Mouse (Mus musculus) heart, adult 18-20 months (tissue): ENCODE results near the gene Dctn1. TPM values are rescaled to one million over a fixed set of nuclear protein-coding genes. Genes with fewer than 3 reads are reported as not detected.

ENCODE experiments used
- DNase-seq, 2 experiments: peaks; one replicate each; pipeline ENCODE4 v3.0.0; 2021 to 2022; ENCODE audit warnings: mixed read lengths in 1 of 2
- total RNA-seq, 2 experiments: library from RNA; stranded (reverse); gene quantifications; 2 replicates each; pipeline ENCODE4 v1.2.3; 2021

Dctn1 gene
- total RNA-seq, 2 experiments from 2014 or later, result 130 to 133 TPM

DNA sequence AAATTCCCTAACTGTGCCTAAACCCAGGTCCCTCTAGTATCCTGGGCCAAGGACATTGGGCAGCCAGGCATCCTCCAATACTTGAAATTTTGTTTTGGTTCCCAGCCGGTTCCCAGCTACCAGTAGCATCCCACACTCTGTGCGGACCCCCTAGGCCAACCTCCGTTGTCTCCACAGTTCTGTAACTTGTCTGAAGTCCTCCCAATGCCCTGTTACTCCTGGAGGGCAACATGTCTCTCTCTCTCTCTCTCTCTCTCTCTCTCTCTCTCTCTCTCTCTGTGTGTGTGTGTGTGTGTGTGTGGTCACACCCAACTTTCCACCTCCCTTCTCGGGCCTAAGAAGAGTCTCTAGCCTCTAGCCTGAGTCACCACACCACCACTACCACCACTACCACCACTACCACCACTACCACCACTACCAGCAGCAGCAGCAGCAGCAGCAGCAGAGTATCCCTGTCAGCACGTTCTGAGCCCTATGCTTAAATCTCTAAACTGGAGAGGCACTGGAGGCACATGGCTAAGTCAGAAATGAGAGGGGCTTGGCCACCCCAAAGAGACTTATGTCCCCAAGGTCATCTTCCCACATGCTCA, 29.3 kb upstream of the Dctn1 start:
- DNase-seq, result no peak

DNA sequence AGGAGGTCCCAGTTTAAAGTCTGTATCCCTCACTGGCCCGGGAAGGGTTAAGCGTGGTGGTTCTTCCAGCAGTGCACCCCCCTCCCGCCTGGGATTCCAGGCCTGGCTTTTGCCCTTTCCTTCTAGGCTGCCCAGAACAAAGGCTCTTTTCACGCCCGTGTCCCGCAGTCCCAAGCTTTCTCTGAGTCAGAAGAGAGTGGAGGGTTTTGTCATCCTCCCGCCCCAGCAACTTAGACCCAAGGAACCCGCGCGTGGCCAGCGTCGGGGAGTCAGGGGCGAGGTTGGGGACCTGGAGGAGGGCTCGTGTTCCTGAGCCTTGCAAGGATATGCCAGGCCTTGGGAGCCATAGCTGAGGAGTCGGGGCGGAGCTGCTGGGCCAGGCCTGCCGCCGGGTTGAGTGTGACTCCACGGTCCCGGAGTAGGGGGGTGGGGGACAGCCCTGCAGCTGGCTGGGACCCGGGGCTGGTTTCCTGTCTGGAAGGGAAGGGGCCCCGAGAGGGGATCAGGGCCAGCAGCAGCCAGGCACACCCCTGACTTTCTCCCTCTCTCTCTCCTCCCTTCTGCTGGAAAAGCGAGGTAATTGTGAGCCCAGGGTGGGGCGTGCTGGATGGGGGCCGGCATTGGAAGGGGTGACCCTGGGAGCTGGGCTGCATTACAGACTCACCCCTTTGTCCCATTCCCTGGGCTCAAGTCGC, 28.7 kb upstream of the Dctn1 start:
- peak; percentile 81 to 82 for DNase-seq

DNA sequence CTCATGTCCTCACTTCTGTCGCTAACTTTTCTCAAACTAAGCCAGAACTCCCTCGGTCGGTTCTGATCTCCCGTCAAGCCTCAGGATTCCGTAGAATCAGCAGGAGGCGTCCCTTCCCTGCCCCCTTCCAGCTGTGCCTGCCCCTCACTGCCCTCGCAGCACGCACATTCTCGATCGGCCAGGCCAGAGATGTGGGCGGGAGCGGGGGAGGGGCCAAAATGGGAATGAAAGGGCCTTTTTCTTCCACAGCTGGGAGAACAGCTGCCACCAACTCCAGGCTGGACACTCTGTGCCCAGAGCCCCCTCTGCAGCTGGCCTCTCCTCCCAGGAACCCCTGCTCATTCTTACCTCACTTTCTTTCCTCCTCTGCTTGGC, 28.2 kb upstream of the Dctn1 start:
- peak; percentile 94 for DNase-seq

DNA sequence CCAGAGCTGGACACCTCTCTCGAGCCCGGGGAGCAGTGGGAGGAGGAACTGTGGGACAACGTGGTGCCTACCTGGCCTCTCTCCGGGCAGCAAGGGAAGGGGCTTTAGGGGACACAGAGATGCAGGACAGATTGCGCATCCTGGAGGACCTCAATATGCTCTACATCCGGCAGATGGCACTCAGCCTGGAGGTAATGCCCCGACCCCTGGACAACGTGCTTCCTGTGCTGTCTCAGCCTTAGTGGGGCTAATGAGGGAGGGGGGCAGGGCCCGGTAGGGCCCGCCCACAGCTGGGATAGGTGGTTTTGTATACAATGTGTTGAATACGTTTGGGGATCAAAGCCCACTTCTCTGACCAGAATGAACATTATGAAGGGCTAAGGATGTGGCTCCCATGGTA, 27.7 kb upstream of the Dctn1 start:
- peak in 1 of 2 experiments; percentile 38 for DNase-seq

DNA sequence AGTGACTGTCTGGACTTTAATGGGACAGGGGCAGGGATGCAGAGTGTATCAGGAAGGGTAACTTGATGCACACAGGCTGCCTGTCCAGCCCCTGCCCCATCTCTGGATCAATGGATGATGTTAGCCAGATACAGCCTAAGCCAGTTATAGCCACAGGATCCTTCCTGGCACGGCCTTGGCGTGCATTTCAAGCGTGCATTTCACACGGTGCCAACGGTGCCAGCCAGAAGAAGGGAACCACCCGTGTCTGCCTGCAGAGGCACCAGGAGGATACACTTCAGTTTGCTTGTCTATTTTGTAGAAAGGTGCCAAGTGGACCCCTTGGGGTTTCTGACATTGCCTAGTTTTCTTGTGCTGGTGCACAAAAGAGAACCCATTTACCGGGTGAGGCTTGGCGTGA, 25.7 kb upstream of the Dctn1 start:
- DNase-seq, result no peak

DNA sequence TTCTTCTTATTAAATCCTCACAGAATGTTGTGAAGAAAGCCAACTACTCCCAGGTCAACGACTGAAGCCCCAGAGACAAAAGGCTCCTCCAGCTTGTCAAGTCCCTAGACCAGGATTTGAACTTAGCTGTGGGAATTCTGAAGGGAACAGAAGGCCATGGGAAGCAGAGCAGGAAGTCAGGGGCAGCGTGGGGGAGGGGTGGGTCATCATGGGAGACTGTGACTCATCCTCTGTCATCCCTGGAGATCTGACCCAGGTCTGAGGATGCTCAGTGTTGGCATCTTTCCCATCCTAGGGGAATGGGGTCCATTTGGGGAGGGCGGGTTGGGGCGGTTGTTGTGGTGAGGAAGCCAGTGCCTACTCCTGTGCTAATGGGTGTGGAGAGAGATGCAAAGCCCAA, 24.1 kb upstream of the Dctn1 start:
- DNase-seq, result peak in 1 of 2 experiments; percentile 38

DNA sequence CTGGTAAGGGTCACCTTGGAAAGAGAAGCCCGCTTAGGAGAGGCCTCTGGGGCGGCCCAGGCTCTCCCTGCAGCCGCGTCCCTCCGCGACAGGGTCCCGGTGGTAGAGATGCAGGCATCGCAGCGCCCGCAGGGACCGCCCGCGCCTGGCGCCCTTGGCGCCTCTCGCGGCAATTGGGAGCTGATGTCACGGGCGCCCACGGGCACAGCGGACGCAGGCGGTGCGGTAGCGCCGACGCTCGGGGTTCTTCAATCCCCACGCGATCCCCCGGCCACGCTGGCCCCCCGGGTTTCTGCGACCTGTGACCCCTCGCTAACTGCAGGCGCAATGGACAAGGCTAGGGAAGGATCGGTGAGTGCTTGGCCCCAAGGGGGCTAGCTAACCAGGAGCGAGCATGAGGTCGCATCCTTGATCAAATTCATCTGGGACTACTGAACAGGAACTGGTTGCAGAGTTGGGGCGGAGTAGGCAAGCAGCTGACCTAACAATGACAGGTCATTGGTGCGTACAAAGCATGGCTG, 23.4 kb upstream of the Dctn1 start:
- peak in 1 of 2 experiments; percentile 33 for DNase-seq

DNA sequence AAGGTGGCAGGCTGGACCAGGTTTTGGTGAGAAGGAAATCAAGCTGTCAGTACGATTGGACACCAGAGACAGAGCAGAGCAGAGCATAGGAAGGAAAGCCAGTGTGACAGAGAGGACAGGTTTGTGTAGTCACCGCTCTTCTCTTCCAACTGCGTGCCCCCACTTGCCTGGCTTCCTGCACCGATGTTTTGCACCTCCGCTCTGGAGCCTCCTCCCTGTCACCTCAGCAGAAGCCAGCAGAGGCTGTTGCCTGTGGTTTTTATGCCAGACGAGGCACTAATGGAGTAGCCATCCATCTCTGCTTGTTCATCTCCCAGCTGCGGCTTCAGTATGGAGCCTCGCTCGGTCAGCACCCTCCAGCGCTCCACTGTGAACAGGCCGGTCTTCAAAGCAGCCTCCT, 22.8 kb upstream of the Dctn1 start:
- no peak for DNase-seq

DNA sequence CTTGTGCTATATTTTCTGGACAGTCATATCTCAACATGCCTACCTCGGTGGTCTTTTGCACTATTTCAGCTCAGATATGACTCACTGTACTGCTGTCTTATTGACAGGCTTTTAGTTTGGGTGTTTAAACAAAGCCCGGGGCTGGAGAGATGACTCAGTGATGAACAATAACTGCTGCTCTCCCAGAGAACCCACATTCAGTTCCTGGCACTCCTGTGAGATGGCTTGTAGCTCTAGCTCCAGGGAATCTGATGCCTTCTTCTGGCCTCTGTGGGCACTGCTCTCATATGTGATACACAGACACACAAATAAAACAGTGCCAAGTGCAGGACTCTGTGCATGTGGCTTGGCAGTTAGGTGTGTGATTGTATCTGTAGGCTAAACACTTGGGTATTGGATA, 20.5 kb upstream of the Dctn1 start:
- no peak for DNase-seq

DNA sequence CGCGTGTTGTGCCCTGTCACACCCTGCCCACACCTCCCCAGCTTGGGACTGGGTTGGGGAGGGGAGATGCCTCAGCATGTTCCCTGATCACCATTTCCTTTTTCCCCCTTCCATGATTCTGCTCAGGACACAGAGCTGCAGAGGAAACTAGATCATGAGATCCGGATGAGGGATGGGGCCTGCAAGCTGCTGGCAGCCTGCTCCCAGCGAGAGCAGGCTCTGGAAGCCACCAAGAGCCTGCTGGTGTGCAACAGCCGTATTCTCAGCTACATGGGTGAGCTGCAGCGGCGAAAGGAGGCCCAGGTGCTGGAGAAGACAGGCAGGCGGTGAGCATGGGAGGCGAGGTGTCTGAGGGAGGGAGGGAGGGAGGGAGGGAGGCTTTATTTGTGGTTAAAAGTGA, 19.9 kb upstream of the Dctn1 start:
- no peak for DNase-seq

DNA sequence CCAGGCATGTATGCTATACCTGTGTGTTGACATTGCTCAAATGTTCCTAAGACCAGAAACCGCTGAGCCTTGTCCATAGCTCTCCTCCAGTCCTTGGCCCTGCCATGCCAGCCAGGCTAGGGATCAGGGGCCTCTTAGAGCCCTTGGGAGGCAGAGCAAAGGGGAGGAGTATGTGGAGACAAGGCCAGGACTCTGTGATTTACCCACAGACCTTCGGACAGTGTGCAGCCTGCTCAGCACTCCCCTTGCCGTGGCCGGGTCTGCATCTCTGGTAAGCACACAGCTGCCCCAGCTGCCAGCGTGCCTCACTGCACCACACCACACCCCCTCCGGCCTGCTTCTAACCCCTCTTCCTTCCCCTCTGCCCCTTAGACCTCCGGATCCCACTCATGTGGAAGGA, 18.4 kb upstream of the Dctn1 start:
- DNase-seq, result no peak

DNA sequence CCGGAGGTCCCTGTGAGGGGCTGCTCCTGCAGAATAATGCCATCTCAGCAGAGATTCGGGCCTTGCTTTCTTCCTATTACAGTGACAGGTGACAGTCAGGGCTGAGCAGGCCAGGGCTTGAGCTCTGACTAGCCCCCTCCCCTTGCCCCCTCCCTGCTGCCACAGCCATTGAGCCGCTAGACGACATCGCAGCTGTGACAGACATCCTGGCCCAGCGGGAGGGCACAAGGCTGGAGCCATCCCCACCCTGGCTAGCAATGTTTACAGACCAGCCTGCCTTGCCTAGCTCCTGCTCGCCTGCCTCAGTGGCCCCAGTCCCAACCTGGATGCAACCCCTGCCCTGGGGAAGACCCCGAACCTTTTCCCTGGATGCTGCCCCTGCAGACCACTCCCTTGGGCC, 14.0 kb upstream of the Dctn1 start:
- no peak for DNase-seq

DNA sequence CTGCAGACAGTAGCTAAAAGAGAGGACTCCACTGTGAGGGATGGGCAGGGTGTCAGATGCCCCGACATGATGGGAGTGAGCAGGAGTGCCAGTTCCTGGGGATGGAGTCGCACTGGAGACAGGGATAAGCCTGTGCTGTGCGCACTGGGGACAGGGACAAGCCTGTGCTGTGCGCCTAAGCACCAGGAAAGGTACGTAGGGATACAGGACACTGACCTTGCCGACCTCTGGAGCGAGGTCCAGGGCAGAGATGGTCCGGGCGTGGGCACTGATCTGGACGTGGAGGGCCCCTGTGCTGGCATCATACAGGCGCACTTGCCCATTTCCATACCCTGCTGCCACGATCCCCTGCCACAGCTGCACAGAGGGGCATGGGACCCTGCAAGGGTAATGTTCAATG, 12.7 kb upstream of the Dctn1 start:
- DNase-seq, result no peak

DNA sequence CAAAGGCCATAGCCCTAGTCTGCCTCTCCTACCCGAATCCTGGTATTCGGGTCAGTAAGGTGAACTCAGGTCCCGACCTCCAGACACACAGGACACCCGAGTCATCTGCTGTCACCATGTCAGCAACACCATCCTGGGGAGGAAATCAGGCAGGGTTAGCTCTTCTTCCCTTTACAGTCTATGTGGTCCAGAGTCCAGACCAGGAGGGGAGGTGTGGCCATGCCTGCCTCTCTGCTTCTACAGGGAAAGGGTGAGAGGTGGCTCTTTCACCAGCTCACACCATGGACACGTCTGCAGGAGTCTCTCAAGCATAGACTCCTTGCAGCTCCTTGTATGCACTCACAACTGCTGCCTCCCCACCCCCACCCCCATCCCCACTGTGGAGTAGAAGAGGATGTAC, 12.2 kb upstream of the Dctn1 start:
- no peak for DNase-seq

DNA sequence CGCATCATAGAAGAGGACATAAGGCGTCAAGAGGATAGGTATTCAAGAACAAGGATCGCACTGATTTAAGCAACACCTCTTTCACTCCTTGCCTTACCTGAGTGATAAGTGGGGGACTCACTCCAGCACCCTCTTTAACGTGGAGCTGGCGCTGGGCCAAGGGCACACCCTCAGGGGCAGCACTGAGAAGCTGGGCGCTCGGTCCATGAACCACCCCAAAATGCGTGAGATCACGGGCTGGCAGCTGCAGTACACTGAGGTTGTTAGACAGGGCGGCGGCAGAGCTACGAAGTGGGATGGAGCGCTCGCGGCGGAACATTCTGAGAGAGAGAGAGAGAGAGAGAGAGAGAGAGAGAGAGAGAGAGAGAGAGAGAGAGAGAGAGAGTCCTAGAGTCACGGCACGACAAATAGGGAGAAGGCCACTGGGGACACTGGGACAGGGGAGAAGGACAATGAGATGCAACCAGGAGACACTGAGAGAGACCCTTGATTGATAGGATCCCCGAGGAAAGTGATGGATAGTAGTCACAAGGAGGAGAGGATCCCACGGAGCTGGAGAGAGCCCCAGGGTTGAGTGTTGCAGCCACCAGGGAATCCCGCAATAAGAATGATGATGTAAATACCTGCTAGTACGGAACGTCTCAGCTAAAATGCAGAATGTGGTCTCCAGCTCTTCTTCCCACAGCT, 10.0 kb upstream of the Dctn1 start:
- peak in 1 of 2 experiments; percentile 28 for DNase-seq

DNA sequence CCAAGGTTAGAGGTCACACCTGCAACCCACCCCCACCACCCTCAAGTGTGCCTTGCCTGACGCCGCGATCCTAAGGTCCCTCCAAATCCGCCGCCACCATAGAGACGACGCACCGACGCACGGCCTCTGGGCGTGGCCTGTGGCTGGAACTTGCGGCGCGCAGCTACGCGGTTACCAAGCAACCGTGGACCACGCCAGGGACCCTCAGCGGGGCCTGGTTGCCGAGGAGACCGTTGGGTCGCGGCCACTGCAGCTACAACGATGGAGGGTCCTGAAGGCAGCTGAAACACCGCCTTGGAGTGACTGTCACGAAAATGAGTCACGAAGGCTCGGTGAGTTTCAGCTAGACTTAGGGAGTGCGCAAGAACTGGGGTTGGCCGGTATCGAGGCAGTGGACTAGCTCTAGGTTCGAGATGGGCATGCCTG, 9.4 kb upstream of the Dctn1 start, which contains the start of the genes Wdr54 and 1700003E16Rik:
TSS of gene Wdr54 (minus strand) at position 139 of the 426 bp plus-strand sequence.
TSS of gene 1700003E16Rik (plus strand) at position 146 of the 426 bp plus-strand sequence.
- peak; percentile 66 to 79 for DNase-seq

DNA sequence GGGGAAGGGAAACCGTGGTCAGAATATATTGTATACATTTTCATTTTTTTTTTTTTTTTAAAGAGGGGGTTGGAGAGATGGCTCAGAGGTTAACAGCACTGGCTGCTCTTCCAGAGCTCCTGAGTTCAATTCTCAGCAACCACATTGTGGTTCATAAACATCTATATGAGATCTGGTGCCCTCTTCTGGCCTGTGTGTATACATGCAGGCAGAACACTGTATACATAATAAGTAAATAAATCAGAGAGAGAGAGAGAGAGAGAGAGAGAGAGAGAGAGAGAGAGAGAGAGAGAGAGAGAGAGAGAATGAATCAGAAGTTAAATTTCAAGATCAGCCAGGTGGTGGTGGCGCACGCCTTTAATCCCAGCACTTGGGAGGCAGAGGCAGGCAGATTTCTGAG, 6.3 kb upstream of the Dctn1 start:
- peak; percentile 33 to 60 for DNase-seq

DNA sequence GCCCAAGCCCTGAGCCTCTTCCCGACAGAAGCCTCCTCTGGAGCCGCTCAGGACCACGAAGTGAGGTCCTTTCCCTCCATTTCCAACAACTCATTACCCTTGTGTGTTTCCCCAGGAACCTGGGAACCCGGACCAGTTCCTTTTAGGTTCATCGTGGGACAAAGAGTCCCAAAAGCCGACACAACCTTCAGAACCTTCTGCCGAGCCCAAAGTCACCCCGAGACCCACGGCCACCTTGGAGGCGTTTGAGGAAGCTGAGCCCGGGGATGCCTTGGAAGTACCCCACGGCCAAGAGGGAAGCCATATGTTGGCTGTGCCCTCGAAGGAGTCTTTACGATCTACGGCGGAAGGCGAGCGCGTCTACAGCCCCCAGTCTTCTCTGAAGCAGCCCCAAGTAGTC, 4.3 kb upstream of the Dctn1 start:
- DNase-seq, result no peak

DNA sequence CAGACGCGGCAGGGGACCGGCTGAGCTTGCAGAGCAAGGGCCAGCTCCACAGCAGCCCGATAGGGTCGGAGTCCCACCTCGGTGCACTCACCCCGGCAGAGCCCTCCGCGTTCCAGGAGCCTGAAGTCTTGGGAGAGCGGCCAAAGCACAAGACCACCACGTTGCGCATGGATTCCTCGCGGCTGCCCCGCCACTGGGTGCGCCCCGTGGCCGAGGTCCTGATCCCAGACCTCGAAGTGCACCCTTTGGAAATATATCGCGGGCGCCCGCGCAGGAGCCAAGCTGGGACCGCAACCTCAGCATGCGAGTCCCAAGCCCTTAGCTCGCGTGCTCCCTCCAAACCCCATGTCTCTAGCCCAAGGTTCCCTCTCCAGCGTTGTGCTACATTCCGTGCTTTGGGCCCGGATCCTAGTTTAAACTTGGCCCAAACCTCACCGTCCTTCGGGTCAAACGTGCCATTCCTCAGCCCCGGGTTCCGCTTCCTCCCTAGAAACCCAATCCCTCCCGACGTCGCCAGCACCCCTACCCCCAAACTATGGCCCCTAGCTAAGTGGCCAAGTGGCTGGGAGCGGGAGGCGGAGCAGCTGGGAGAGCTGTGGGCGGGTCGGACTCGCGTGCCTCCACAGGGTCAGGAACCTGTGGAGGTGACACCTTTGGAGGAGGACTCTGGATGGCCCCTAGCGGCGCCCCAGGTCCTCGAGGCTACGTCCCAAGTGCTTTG, 3.6 kb upstream of the Dctn1 start:
- peak; percentile 57 to 62 for DNase-seq

DNA sequence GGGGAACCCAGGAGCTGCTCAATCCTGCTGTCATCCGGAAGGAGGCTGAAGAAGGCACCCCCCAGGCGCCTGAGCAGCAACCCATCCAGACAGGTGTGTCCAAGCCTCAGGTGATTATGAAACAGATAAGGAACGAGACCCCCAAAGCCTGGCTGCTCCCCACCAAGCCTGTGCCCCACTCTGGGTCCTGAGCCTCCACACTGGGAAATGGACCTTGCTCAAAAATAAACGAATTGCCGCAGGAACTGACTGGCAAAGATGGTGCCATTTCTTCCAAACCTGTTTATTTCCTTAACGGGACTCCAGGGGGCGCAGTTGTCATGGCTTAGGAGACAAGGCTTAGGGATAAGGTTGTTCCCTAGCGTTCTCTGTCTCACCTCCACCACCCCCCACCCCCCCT, 3.0 kb upstream of the Dctn1 start:
- peak; percentile 44 to 71 for DNase-seq

DNA sequence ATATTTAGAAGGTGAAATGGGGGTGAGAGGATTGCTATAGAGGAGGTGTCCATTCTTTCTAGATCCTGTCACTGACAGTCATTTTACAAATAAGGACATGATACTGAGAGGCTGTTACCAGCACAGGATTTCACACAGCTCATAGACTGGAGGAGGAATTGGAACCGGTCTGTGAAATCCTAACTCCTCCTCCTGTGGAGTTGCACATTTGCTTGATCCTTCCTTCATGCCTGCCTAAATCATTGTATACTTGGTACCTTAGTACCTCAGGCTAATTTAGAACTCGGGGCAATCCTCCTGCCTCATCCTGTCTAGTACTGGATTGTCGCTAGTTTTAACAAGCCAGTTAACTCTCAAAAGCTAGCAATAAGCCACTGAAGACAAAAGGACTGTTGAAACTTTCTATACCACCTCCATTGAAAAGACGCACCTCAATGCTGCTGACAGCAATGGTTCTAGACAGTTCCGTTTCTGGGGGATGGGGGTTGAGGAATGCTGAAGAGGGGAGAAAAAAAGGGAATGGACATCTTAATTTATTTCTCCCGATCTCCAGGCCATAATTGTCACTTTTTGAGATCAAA, 604 bp upstream of the Dctn1 start:
- DNase-seq, result no peak

DNA sequence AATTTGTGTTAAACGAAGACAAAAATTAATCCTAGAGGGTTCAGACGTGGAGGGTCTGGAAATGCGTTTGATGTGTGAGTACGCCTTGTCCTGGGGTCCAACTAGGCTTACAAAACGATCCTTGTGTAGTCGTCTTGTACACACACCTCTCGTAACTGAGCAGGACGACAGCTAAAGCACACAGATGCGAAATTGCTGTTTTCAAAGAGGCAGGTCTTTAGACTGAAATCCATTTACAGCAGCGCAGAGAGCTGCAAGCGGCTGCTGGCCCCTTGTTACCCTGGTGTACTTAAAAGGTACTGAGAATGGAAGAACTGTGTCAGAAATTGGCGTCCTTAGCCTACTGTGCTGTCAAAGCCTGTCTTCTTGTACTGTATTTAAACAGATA, 517 bp downstream of the Dctn1 start:
- DNase-seq, result no peak
